Mouse (Mus musculus) heart, embryonic 13.5 days (tissue): ENCODE measurements at regions not wholly inside any gene's neighbourhood (a gene's known extent, or its start where the extent isn't known, plus 50 kb on each side); places are given as distances from the start of the nearest gene placed in this dataset.

Experiments used
- ATAC-seq: fragments of 200-750 bp; cut with Nextera tagmentation; 2 replicates; pipeline ENCODE4 v1.8.0; 2017; ENCODE audit warnings: moderate TSS enrichment; ENCODE audit not compliant: insufficient number of reproducible peaks, low FRiP score, low TSS enrichment; ENCODE audit errors: extremely low read depth
- H3K27ac ChIP-seq: fragments of 300-500 bp; sonication (generic); replicated peaks from 2 replicates; pipeline ENCODE4 v1.5.1; 2015; ENCODE audit warnings: moderate library complexity, mild to moderate bottlenecking, inconsistent platforms
- H3K27me3 ChIP-seq: fragments of 300-500 bp; sonication (generic); replicated peaks from 2 replicates; pipeline ENCODE4 v1.6.1; 2015; ENCODE audit warnings: mild to moderate bottlenecking, inconsistent platforms
- H3K36me3 ChIP-seq: fragments of 300-500 bp; sonication (generic); 2 replicates; pipeline ENCODE4 v1.6.1; 2015; ENCODE audit warnings: mild to moderate bottlenecking, inconsistent platforms
- H3K4me1 ChIP-seq: fragments of 300-500 bp; sonication (generic); 2 replicates; pipeline ENCODE4 v1.6.1; 2015; ENCODE audit warnings: inconsistent platforms
- H3K4me2 ChIP-seq: fragments of 300-500 bp; sonication (generic); 2 replicates; pipeline ENCODE4 v1.6.1; 2015; ENCODE audit warnings: inconsistent platforms, mild to moderate bottlenecking, moderate library complexity
- H3K4me3 ChIP-seq: fragments of 300-500 bp; sonication (generic); 2 replicates; pipeline ENCODE4 v1.5.1; 2015; ENCODE audit warnings: moderate library complexity, mild to moderate bottlenecking, inconsistent platforms
- H3K9ac ChIP-seq: fragments of 300-500 bp; sonication (generic); 2 replicates; pipeline ENCODE4 v1.6.1; 2015; ENCODE audit warnings: inconsistent platforms, mild to moderate bottlenecking, moderate library complexity
- H3K9me3 ChIP-seq: fragments of 300-500 bp; sonication (generic); 2 replicates; pipeline ENCODE4 v1.6.1; 2016; ENCODE audit warnings: inconsistent platforms
- WGBS: fragments of 180-500 bp; shearing (Covaris S2); methylation state at CpG from one replicate; pipeline ENCODE4 v1.1.7; 2015; ENCODE audit warnings: mixed read lengths; 5-methylcytosine and 5-hydroxymethylcytosine counted together

DNA sequence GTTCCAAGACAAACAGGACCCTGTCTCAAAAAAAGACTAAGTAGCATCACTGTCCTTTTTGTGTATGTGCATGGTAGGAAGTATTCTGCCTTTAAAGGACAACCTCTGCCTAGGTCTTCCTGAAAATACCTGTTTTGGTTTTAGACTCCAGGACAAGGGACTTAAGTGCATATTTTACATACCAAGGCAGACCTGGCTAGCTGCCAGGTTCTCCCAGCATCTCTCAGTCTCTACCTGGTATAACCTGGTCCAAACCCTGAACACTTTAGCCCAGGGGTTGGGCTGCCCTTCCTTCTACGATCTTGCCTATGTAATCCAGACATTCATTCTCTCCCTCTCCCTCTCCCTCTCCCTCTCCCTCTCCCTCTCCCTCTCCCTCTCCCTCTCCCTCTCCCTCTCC is 348.9 kb downstream of the Pdzph1 start:
- no peak overlapping the region for H3K9ac ChIP-seq
- no peaks in the 10 kb centered on the region for H3K36me3 ChIP-seq
- no peaks in the 10 kb centered on the region for H3K9me3 ChIP-seq
- H3K27ac ChIP-seq: no peak overlapping the region
- H3K4me3 ChIP-seq: no peak overlapping the region
- no peak overlapping the region for H3K4me2 ChIP-seq
- WGBS: 78% methylated on average over 1 of the region's 1 CpGs
- ATAC-seq: no peak
- no peaks in the 10 kb centered on the region for H3K4me1 ChIP-seq
- H3K27me3 ChIP-seq: no peaks in the 10 kb centered on the region

DNA sequence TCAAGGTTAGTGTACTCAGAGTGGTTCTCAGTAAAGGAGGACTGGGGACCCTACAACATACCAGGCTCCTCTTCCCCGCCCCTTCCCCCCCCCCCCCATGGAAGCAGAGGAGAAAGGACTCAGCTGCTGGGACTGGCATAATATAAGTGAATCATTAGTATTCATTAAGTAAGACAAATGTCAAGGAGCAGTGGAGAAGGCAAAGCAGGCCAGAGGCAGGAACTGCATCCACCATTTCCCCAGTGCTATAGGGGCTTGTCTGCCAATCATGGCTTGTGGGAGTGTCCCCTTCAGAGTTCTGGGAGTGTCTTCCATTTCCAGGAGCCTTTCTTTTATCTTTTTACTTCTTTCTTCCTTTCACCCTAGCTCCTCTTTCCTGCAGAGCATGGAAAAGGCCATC is 392.3 kb downstream of the Pdzph1 start:
- no peak for ATAC-seq
- H3K9me3 ChIP-seq: no peaks in the 10 kb centered on the region
- WGBS: 73% methylated on average over 1 of the region's 1 CpGs
- H3K27me3 ChIP-seq: no peaks in the 10 kb centered on the region
- H3K4me2 ChIP-seq: no peak overlapping the region
- no peak overlapping the region for H3K9ac ChIP-seq
- no peak overlapping the region for H3K27ac ChIP-seq
- H3K4me1 ChIP-seq: no peaks in the 10 kb centered on the region
- H3K4me3 ChIP-seq: no peak overlapping the region
- H3K36me3 ChIP-seq: no peaks in the 10 kb centered on the region

DNA sequence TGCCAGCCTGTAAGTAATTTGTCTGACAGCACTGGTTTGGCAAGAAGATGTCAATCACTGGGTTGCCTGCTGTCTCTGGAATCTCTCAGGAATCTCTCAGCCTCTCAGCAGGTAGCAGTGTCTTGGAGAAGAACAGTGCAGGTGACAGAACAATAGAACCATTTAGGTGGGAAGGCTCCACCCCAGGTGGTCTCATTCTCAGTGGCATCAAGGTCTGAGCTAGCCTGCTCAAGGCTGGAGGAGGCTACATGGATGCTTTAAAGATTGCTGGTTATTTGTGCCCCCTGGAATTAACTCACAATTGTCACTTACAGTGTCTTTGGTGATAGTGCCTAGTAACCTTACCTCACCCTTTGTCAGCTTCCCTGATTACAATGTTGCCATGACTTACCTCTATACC is 394.5 kb downstream of the Pdzph1 start:
- Histone ChIP-seq H3K4me1 (no peaks in the 10 kb centered on the region), H3K4me2 (no peak overlapping the region), H3K27ac (no peak overlapping the region), H3K27me3 (no peaks in the 10 kb centered on the region), H3K4me3 (no peak overlapping the region), H3K9me3 (no peaks in the 10 kb centered on the region), H3K9ac (no peak overlapping the region), H3K36me3 (no peaks in the 10 kb centered on the region)
- no peak for ATAC-seq

DNA sequence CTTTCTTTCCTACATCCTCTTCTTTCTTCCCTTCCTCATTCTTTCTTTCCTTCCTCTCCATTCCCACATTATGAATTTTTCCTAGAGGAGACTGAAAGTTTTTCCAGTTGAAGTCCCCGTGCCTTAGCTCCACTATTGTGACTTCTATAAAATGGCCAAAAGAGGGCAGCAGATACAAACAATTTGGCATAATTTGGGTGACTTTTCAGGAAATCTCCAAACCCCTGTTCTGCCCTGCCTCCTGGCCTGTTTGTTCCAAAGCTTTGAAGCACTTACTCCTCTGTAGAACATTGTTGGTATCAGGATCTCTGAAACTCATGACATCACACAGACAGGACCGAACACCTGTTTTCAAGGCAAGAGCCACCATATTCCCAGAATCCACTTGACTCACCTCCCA is 403.2 kb downstream of the Pdzph1 start:
- 64% methylated on average over 2 of the region's 2 CpGs for WGBS
- no peaks in the 10 kb centered on the region for H3K36me3 ChIP-seq
- ATAC-seq: no peak
- no peak overlapping the region for H3K9ac ChIP-seq
- H3K4me3 ChIP-seq: no peak overlapping the region
- no peaks in the 10 kb centered on the region for H3K4me1 ChIP-seq
- H3K27ac ChIP-seq: no peak overlapping the region
- no peaks in the 10 kb centered on the region for H3K9me3 ChIP-seq
- no peaks in the 10 kb centered on the region for H3K27me3 ChIP-seq
- no peak overlapping the region for H3K4me2 ChIP-seq

DNA sequence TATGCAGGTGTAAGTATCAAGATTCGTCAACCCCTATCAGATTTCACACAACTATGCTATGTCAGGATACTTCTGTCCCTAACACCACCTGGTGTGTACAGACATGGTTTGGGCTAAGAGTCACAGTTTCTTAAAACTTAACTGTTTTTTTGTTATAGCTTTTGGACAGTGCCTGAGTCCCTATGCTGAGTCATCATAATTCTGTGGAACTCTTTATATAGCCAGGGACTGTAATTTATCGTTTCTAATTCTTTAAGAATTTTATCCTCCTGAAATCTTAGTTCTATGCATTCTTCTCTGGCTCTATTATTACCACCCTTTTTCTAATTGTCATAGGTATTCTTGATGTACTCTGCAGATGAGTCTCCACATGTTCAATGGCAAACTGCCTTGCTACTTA is 418.3 kb downstream of the Pdzph1 start:
- Histone ChIP-seq H3K4me3 (no peak overlapping the region), H3K27me3 (no peaks in the 10 kb centered on the region), H3K4me1 (no peaks in the 10 kb centered on the region), H3K27ac (no peak overlapping the region), H3K36me3 (no peaks in the 10 kb centered on the region), H3K9me3 (no peaks in the 10 kb centered on the region), H3K4me2 (no peak overlapping the region), H3K9ac (no peak overlapping the region)
- 57% methylated on average over 2 of the region's 2 CpGs for WGBS
- ATAC-seq: no peak
